Mouse (Mus musculus) heart, postnatal 0 days (tissue): Measurements from ENCODE around the gene Sub1. TPM values are rescaled to one million over a fixed set of nuclear protein-coding genes. Genes with fewer than 3 reads are reported as not detected.

Experiments used
- ATAC-seq: fragments of 200-750 bp; cut with Nextera tagmentation; 2 replicates; pipeline ENCODE4 v1.8.0; 2017; ENCODE audit warnings: low read depth, moderate number of reproducible peaks, moderate library complexity; ENCODE audit not compliant: insufficient read depth
- DNase-seq: peaks from one replicate; pipeline ENCODE4 v3.0.0-alpha.2; 2016; ENCODE audit warnings: low spot score
- H3K27ac ChIP-seq: fragments of 300-500 bp; sonication (generic); 2 replicates; pipeline ENCODE4 v1.5.1; 2014; ENCODE audit warnings: low read depth, mild to moderate bottlenecking
- H3K27me3 ChIP-seq: fragments of 300-500 bp; sonication (generic); 2 replicates; pipeline ENCODE4 v1.6.1; 2014; ENCODE audit warnings: low read length, mixed read lengths; ENCODE audit not compliant: control insufficient read depth, insufficient read depth
- H3K36me3 ChIP-seq: fragments of 300-500 bp; sonication (generic); replicated peaks from 2 replicates; pipeline ENCODE4 v1.6.1; 2014; ENCODE audit warnings: low read length, mixed read lengths; ENCODE audit not compliant: control insufficient read depth, insufficient read depth
- H3K4me1 ChIP-seq: fragments of 300-500 bp; sonication (generic); 2 replicates; pipeline ENCODE4 v1.6.1; 2014; ENCODE audit warnings: antibody characterized with exemption; ENCODE audit not compliant: control insufficient read depth, insufficient read depth
- H3K4me2 ChIP-seq: fragments of 300-500 bp; sonication (generic); 2 replicates; pipeline ENCODE4 v1.6.1; 2014; ENCODE audit warnings: low read depth, mild to moderate bottlenecking, low read length, moderate library complexity
- H3K4me3 ChIP-seq: fragments of 300-500 bp; sonication (generic); 2 replicates; pipeline ENCODE4 v1.5.1; 2014; ENCODE audit warnings: low read depth, low read length
- H3K9ac ChIP-seq: fragments of 300-500 bp; sonication (generic); replicated peaks from 2 replicates; pipeline ENCODE4 v1.6.1; 2014; ENCODE audit warnings: low read depth, low read length, mixed read lengths
- H3K9me3 ChIP-seq: fragments of 300-500 bp; sonication (generic); replicated peaks from 2 replicates; pipeline ENCODE4 v1.6.1; 2016; ENCODE audit warnings: low read length; ENCODE audit not compliant: control insufficient read depth
- CTCF ChIP-seq: IDR thresholded peaks from 2 replicates; pipeline ENCODE4 v1.5.1; 2016; ENCODE audit warnings: antibody characterized with exemption, control low read depth, low read depth
- EP300 ChIP-seq: IDR thresholded peaks from 2 replicates; pipeline ENCODE4 v1.6.1; 2016; ENCODE audit warnings: antibody characterized with exemption, low read depth
- WGBS: fragments of 180-500 bp; shearing (Covaris S2); extraction: QIAGEN DNeasy Blood & Tissue Kit; methylation state at CpG from one replicate; pipeline ENCODE4 v1.1.7; 2014; 5-methylcytosine and 5-hydroxymethylcytosine counted together
- polyA plus RNA-seq: library from polyadenylated mRNA; unstranded; fragments of >200 nt; fragmentation: Nextera tagmentation; extraction: Ambion mirVana; gene quantifications from 2 replicates; pipeline ENCODE4 v1.2.1, GENCODE M21; 2015
- total RNA-seq: library from RNA; depleted of rRNA; stranded (reverse); fragments of >200 nt; gene quantifications from 2 replicates; pipeline ENCODE4 v1.2.3, GENCODE M21; 2014; ENCODE audit warnings: low replicate concordance

Gene Sub1
- total and polyA plus RNA-seq, 2 experiments from 2014 or later = 77.8 to 483 TPM

DNA sequence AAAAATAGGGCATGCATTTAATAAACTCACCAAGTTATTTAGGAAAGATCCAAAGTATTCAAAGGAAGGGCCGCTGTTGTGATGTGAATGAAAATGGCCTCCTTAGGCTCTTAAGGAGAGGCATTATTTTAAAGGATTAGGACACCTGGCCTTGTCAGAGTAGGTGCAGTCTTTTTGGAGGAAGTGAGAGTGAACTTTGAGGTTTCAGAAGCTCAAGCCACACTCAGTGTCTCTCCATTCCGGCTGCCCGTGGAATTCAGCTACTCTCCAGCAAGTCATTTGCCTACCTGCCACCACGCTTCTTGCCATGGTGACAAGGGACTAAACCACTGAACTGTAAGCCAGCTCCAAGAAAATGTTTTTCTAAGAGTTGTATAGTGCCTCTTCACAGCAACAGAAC, 8.2 kb downstream of the Sub1 start:
- TF ChIP-seq EP300 = no peak
- TF ChIP-seq CTCF = no peak
- H3K36me3 ChIP-seq = peaks cover 76% of the 10 kb centered on the region
- H3K27me3 ChIP-seq = no peaks in the 10 kb centered on the region
- no peak overlapping the region for H3K9ac ChIP-seq
- H3K4me1 ChIP-seq = no peaks in the 10 kb centered on the region
- no peak overlapping the region for H3K4me2 ChIP-seq
- WGBS = 93% methylated on average over 4 of the region's 4 CpGs
- ATAC-seq = no peak
- H3K9me3 ChIP-seq = no peaks in the 10 kb centered on the region
- DNase-seq = no peak
- H3K27ac ChIP-seq = no peak overlapping the region
- no peak overlapping the region for H3K4me3 ChIP-seq

DNA sequence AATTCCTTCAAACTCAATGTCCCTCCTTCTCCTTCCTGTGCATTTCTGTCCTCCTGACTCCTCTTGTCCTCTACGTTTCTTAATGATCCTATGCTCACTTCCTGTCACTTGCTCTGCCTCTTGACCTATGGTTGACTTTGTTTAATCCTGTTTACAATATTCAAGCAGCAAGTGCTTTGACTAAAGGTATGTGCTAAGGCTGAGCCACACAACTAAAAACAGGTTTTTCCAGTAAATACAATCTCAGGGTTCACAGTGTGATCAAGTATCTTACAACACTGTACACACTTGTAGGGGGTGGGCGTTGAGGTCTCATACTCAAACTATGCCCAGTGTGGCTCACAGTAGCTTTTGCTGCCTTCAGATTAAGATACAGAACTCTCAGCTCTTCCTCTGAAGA, 8.9 kb downstream of the Sub1 start:
- Histone ChIP-seq H3K36me3 (peaks cover 77% of the 10 kb centered on the region), H3K4me2 (no peak overlapping the region), H3K9ac (no peak overlapping the region), H3K4me1 (no peaks in the 10 kb centered on the region), H3K27ac (no peak overlapping the region), H3K27me3 (no peaks in the 10 kb centered on the region), H3K4me3 (no peak overlapping the region), H3K9me3 (no peaks in the 10 kb centered on the region)
- TF ChIP-seq CTCF (no peak), EP300 (no peak)
- WGBS = 66% methylated on average over 2 of the region's 2 CpGs
- ATAC-seq (no peak), DNase-seq (no peak)

DNA sequence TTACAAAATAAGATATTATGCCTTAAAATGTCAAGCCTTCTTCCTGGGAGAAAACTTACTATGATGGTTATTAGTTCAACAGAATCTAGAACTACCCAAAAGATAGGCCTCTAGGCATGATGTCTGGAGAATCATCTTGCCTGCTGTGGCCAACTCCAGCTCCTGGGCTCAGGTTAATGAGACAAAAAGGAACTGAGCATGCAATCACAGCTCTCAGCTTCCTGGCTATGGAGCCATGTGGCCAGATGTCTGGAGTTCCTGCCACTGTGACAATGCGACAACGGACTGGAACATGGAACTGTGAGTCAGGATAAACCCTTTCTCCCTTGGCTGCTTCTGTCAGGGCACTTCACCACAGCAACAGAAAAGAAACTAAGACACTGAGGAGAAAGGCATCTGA, 14.8 kb downstream of the Sub1 start:
- WGBS = 62% methylated on average over 2 of the region's 2 CpGs
- no peak overlapping the region for H3K9ac ChIP-seq
- H3K9me3 ChIP-seq = no peaks in the 10 kb centered on the region
- no peaks in the 10 kb centered on the region for H3K4me1 ChIP-seq
- TF ChIP-seq CTCF (no peak), EP300 (no peak)
- peaks cover 60% of the 10 kb centered on the region for H3K36me3 ChIP-seq
- H3K27ac ChIP-seq = no peak overlapping the region
- ATAC-seq (no peak), DNase-seq (no peak)
- H3K4me3 ChIP-seq = no peak overlapping the region
- H3K4me2 ChIP-seq = no peak overlapping the region
- H3K27me3 ChIP-seq = no peaks in the 10 kb centered on the region

DNA sequence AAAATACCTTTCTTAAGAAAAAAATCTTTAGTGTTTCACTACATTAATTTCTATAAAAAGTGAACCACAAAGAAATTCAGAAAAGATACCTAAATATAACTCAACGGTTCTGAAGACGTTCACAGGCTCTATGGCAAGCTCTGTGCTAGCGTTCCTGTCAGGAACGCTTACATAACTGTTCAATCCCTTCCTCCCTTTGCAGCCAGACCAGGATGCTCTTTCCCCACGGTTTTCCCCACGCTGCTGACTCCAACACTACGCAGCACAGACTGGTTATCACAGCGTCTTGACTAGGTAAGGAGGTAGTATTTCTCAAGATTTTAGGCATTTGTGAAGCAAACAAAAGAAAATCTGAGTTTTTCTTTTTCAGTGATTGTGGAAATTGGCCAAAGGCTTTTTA, 15.3 kb downstream of the Sub1 start:
- 81% methylated on average over 8 of the region's 8 CpGs for WGBS
- H3K4me1 ChIP-seq = no peaks in the 10 kb centered on the region
- H3K9me3 ChIP-seq = no peaks in the 10 kb centered on the region
- H3K27me3 ChIP-seq = no peaks in the 10 kb centered on the region
- no peak overlapping the region for H3K4me2 ChIP-seq
- H3K27ac ChIP-seq = no peak overlapping the region
- H3K9ac ChIP-seq = no peak overlapping the region
- no peak for TF ChIP-seq EP300
- TF ChIP-seq CTCF = no peak
- ATAC-seq (no peak), DNase-seq (no peak)
- H3K36me3 ChIP-seq = peaks cover 55% of the 10 kb centered on the region
- no peak overlapping the region for H3K4me3 ChIP-seq

DNA sequence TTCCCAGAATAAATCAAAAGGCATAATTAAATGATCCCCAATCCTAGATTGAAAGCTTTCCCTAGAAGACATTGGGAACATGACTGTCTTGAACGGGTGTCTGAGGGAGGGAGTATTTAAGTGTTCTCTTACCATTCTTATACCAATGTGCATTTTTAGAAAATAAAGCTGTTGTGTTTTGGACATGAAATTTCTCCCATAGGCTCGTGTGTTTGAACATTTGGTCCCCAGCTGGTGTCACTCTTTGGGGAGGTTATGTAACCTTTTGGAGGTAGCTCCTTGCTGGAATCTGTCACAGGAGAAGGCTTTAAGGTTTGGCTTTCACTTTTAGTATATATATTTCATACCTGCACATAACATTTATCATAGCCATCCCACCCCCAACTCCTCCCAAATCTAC, 18.6 kb downstream of the Sub1 start:
- Histone ChIP-seq H3K4me1 (no peaks in the 10 kb centered on the region), H3K36me3 (peaks cover 33% of the 10 kb centered on the region), H3K9me3 (no peaks in the 10 kb centered on the region), H3K4me3 (no peak overlapping the region), H3K9ac (no peak overlapping the region), H3K27me3 (no peaks in the 10 kb centered on the region), H3K27ac (no peak overlapping the region), H3K4me2 (no peak overlapping the region)
- no peak for ATAC-seq
- TF ChIP-seq EP300 = no peak
- TF ChIP-seq CTCF = no peak
- no peak for DNase-seq
- 74% methylated on average over 2 of the region's 2 CpGs for WGBS

DNA sequence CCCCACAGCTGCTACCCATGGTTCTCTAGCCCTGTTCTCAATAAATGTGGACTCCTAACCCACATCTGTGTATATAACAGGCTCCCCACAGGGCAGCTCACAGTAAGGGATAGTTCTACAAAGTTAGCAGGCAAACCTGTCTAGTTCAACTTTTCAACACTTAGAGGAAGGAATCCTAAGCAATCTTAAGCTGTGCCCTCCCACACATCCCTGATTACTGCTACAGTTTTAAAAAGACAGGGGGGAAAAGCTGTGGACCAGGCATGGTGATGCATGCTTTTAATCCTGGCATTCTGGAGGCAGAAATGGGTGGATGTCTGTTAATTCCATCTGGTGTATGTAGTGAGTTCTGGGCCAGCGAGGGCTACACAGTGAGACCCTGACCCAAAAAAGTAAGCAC, 19.7 kb downstream of the Sub1 start:
- Histone ChIP-seq H3K9ac (no peak overlapping the region), H3K4me1 (no peaks in the 10 kb centered on the region), H3K27ac (no peak overlapping the region), H3K4me2 (no peak overlapping the region), H3K4me3 (no peak overlapping the region), H3K27me3 (no peaks in the 10 kb centered on the region), H3K9me3 (no peaks in the 10 kb centered on the region), H3K36me3 (peaks cover 24% of the 10 kb centered on the region)
- DNase-seq (no peak), ATAC-seq (no peak)
- TF ChIP-seq EP300 = no peak
- TF ChIP-seq CTCF = no peak
- 84% methylated on average over 1 of the region's 1 CpGs for WGBS
